Mouse (Mus musculus): ENCODE data around the gene Myo10. TPM values are rescaled to one million over a fixed set of nuclear protein-coding genes. Genes with fewer than 3 reads are reported as not detected.
A peak's percentile ranks its signal among the peaks of the same experiment; 100 is the strongest.

The Myo10 gene
- total RNA-seq, 1 experiment from 2014 or later, result 92.8 TPM

- no peak for DNase-seq
Observed at GRCm38 (mm10) chr15:25762306-25762705, 140.0 kb downstream of the Myo10 start.

DNA sequence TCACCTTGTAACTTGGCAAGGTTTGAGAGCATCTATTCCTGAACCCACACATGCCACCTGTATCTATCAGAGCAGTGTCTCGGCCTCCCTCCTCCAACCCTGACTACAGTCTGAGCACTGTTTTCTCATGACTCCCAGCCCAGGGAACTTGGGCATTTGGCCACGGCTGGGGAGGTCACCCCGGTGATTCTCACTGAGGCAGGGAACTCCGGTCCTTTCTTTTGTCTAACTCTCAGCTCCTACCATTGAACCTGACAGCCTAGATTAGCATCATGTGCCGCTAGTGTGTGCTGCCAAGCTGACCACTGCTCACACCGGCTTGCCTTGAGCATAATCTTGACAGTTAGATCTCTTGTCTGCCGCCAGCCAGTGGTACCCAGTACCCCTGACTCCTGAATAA, 140.8 kb downstream of the Myo10 start:
- no peak for DNase-seq

GRCm38 (mm10) chr15:25764653-25765352, 142.5 kb downstream of the Myo10 start:
- no peak for DNase-seq

GRCm38 (mm10) chr15:25767777-25768176, 145.5 kb downstream of the Myo10 start:
- no peak for DNase-seq

- no peak for DNase-seq
Observed at GRCm38 (mm10) chr15:25769524-25770255, 147.4 kb downstream of the Myo10 start.

DNA sequence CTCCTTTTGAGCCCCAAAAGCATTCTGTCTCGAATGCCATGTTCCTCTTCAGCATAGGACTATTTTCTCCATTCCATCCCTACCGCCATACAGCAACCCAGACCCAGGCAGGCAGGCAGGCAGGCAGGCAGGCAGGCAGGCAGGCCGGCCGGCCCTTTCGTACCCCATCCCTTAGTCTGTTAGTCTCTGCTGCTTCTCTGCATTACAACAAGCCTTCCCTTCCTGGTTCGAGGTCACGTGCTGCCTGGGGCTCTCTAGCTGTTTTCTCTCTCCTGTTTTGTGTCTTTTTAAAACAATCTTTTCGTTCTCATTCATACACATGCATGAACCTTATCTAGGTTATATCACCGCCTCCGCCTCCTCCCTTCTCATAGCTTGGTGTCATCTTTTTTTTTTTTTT, 149.5 kb downstream of the Myo10 start:
- no peak for DNase-seq

DNA sequence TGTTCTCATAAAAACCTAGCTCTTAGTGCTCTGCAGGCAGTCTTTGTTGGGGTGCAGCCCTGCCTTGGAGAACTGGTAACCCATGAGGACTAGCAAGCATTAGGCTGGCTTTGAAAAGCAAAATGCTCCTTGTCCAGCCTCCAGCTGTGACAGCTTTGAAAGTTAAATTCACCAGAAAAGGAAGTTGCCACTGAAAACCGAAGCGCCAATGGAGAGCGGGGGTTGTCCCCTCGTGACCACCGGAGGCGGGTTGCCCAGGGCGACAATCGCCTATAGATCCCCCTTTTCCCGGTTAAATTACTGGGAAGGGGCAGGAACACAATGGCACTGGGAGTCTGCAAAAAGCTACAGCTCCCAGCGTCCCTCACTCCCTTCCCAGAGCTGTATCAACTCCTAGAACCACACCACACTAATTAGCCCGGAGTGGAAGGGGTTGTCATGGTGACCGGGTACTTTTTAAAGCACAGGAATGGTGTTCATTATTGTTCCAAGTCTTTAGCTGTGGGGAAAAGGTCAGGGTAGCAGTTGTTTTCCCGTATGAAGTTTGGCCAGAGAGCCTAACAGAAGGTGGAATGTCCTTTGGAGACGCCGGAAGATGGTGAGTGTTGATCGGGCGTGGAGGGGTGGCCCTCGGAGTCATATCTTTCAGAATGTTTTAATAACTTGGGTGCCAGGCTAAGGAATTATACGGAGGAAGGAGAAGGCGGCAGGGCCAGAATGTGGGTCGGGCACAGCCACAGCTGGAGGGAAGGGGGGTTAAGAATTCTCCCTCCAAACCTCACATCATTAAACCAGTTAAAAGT, 151.6 kb downstream of the Myo10 start:
- DNase-seq, result peak; percentile 47

GRCm38 (mm10) chr15:25778937-25779336, 156.6 kb downstream of the Myo10 start:
- DNase-seq, result no peak

- DNase-seq, result no peak
Observed at GRCm38 (mm10) chr15:25779522-25780191, 157.3 kb downstream of the Myo10 start.

GRCm38 (mm10) chr15:25781053-25781452, 158.7 kb downstream of the Myo10 start:
- no peak for DNase-seq

GRCm38 (mm10) chr15:25785456-25786390, 163.4 kb downstream of the Myo10 start:
- DNase-seq, result no peak

DNA sequence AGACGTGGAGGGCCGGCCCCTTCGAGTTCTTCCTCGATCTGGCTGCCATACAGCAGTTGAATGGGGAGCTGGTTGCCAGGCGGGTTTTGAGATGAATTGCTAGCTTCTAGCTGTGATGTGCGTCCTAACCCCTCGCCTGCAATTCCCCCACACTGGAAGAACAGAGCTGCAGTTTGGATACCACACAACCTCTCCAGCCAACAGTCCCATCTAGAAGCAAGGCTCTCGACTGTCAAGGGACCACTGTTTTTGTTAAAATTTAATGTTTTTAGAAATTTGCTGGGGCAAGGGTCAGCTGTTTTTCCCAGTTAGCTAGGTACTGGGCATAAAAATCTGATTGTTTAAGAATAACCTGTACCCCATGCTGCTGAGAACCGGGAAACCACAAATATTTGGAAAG, 165.1 kb downstream of the Myo10 start:
- no peak for DNase-seq

- no peak for DNase-seq
Observed at GRCm38 (mm10) chr15:25787965-25788364, 165.6 kb downstream of the Myo10 start.

- DNase-seq, result no peak
Observed at GRCm38 (mm10) chr15:25788565-25788964, 166.2 kb downstream of the Myo10 start.

DNA sequence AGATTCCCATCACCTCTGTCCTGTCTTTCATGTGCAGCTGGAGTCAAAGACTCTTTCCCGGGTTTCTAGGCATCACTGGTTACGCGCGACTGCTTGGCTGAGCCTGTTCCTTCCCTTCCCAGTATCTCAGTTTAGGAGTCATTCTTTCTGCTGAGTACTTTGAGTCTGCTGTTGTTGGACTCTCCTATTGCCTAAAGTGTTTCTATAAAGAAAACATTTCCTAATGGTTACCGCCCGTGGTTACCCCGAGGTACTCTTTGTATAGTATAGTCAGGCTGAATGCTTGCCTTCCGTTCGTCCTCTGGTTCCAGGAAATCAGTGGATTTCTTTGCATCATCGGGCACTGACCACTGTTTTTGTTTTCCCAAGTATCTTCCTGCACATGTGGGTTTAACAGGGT, 166.9 kb downstream of the Myo10 start:
- no peak for DNase-seq

- DNase-seq, result no peak
Observed at GRCm38 (mm10) chr15:25791660-25792353, 169.5 kb downstream of the Myo10 start.

- DNase-seq, result no peak
Observed at GRCm38 (mm10) chr15:25794123-25794522, 171.8 kb downstream of the Myo10 start.

DNA sequence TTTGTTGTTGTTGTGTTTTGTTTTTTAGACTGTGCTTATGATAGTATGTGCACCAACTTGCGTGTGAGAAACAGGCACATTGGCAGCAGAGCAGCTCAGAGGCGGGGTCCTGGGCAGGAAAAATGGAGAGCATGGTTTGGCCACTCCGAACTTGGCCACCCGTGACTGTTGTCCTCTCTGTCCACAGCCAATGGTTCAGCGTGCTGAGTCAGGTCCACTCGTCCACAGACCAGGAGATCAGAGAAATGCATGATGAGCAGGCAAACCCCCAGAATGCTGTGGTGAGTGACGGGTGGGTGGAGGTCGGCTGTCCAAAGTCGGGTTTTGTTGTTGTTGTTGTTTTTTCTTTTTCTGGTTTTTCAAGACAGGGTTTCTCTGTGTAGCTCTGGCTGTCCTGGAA, 173.2 kb downstream of the Myo10 start:
- DNase-seq, result no peak

GRCm38 (mm10) chr15:25796353-25796752, 174.0 kb downstream of the Myo10 start:
- DNase-seq, result no peak

DNA sequence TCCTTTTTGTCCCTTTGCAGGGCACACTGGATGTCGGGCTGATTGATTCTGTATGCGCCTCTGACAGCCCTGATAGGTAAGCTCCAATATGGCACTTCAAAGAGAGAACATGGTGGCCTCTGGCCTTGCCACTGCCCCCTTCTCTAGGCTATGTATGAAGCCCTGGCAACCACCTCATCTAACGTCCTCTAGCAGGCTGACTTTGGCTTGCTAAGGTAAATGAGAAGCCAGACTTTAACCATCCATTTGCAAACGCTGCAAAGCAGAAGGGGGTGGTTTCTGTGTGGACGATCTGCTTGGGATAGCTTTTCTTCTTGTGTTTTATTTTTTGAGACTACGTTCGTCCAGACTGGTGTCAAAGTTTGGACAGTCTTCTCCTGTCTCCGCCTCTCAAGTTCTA, 174.9 kb downstream of the Myo10 start:
- no peak for DNase-seq

GRCm38 (mm10) chr15:25797888-25798287, 175.6 kb downstream of the Myo10 start:
- no peak for DNase-seq

Data from adrenal gland, postnatal 25 days (tissue).